Mouse (Mus musculus): ENCODE data around the gene Lhx1.

The Lhx1 gene

DNA sequence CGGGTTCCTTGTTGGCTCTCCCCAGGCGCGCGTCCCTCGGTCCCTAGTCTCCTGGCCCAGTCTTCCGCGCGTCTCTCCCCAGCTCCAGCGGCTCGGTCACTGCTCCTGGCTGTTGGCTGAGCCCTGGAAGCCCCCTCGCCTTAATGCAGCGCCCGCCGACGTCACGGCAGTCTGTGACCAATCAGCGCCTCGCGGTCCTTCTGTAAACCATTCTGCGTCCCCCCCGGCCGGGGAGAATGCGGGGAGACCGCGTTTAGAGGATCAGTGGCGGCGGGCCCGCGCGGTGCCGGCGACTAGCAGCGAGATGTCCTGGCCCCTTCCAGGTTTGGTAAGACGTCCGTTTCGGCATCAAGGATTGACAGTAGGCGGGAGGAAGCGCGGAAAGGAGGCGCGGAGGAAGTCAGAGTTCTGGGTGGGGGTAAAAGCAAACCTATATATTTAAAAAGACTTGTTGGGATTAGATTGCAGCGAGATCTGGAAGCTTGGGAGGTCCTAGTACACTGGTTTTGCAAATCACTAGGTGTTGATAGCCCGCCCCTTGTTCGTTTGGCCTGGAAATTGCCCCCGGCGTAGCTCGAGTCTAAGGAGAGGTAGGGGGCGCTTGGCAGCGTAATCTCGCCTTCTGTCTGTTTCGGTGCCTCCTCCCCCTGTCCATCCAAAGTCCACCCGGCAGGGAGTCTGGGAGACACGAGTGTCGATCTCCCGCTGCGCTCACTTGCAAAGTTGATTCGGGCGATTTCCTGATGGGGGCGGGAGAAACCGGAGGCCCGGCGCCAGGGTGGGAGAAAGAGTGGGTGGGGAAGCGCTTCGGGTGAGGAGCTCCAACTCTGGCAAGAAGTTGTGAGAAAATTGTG lies at the start of gene Lhx1:
Gene Lhx1 (minus strand): TSS at position 115 of the 854 bp plus-strand sequence.
- peak; percentile 45 for DNase-seq (ENCODE audit: low read depth)

- DNase-seq (ENCODE audit: low read depth): no peak
These were observed 49.5 kb upstream of the Lhx1 start for GRCm38 (mm10) chr11:84574834-84575233.

DNA sequence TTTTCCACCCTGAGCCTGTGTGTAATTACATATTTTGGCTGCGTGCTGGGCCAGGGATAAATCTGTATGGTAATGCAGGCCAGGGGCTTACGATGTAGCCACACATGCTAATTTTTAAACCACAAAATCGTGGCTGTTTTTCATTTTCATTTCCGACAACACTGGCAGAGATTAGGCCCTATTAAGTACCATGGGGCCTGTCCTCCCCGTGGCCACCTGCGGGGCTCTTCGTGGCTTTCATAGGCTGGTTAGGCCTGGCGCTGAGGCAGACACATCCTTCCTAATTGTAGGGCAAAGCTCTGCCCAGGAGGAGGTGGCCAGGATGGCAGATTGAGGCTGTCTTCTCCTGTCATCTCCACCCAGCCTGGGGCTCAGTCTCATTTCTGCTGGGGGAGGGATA lies 48.3 kb upstream of the Lhx1 start:
- DNase-seq (ENCODE audit: low read depth): no peak

GRCm38 (mm10) chr11:84570812-84571211 lies 45.5 kb upstream of the Lhx1 start:
- DNase-seq (ENCODE audit: low read depth): no peak

DNA sequence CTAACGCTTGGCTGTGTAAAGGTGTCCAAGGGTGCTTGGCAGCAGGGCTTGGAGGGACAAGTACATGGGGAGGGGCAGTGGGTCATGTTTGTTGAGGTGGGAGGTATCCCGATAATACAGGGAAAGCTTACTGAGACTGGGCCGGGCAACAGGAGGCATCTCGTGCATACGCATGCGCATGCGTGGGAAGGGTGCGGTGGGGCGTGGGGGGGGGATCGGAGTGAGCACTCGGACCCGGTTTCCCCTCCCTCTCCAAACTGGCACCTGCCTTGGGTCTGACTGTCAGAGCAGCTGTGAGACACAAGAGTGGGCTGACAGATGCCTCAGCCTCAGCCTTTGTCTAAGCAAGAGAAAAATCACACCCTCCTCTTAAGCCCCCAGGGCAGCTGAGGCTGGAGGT lies 45.1 kb upstream of the Lhx1 start:
- no peak for DNase-seq (ENCODE audit: low read depth)

DNA sequence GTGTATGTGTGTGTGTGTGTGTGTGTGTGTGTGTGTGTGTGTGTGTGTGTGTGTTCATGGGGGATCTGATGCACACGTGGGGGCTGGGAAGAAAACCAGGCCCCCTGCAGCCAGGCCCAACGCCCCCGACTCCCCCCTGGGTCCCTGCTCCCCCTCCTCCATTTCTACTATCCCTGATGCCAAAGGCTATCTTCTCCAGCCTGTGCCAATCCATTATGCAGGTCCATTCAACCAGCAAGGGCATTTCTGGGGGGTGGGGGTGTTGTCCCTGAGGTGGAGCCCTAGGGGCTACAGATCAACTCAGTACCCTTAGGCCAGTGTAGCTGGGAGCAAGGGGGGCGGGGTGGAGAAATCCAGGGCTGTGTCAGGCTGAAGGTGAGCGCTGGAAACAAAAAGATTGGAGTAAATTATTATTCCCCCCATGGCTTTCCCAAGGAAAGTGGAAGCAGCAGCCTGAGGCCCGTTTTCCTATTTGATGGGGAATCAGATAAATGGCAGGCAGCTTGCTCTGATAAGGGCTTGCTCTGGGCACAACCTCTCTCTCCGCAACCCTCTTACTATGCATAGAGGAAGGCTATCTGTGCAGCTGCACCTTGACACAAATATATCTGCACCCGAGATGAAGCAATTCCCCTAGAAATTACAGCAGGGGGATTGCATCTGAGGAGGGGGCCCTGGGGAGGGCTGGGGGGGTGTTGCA lies 43.9 kb upstream of the Lhx1 start:
- DNase-seq (ENCODE audit: low read depth): no peak

- no peak for DNase-seq (ENCODE audit: low read depth)
These were observed 43.1 kb upstream of the Lhx1 start for GRCm38 (mm10) chr11:84568482-84568881.

- no peak for DNase-seq (ENCODE audit: low read depth)
These were observed 41.4 kb upstream of the Lhx1 start for GRCm38 (mm10) chr11:84566691-84567090.

DNA sequence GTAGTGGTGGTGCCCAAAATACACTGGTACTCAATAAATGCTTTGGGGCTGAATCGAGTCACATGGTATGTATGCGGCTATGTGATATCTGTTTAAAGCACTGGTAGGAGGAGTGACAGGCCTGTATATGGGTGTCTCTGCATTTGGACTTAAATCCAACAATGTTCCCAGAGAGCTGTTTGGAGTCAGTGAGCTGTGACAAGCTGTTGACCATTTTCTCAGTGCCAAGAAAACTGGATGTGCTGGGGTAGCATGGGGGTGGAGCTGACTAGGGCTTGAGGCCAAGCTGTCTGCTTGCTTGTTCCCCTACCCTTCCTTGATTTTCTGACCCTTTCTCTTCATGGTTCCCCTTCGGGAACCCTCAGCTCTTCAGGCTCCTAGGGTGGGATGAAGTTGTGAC lies 39.9 kb upstream of the Lhx1 start:
- DNase-seq (ENCODE audit: low read depth): no peak

GRCm38 (mm10) chr11:84563360-84563759 lies 38.0 kb upstream of the Lhx1 start:
- no peak for DNase-seq (ENCODE audit: low read depth)

GRCm38 (mm10) chr11:84562758-84563347 lies 37.5 kb upstream of the Lhx1 start:
- no peak for DNase-seq (ENCODE audit: low read depth)

DNA sequence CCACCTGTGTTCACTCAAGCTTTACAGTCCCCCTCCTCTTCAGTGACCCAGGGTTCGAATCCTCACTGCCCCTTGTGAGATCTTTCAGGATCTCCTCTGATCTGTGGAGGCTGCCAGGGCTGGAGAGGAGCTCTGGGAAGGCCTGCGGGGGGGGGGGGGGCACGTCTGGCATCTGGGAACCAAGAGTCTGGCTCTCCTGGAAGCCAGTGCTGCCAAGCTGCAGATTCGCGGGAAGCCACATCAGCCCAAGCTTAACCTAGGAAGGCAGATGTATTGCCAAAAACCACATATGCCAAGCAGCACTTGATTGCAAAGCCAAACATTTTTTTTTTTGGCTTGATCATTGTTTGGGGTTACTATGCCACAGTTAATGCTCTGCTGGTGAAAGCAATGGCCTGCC lies 36.2 kb upstream of the Lhx1 start:
- no peak for DNase-seq (ENCODE audit: low read depth)

DNA sequence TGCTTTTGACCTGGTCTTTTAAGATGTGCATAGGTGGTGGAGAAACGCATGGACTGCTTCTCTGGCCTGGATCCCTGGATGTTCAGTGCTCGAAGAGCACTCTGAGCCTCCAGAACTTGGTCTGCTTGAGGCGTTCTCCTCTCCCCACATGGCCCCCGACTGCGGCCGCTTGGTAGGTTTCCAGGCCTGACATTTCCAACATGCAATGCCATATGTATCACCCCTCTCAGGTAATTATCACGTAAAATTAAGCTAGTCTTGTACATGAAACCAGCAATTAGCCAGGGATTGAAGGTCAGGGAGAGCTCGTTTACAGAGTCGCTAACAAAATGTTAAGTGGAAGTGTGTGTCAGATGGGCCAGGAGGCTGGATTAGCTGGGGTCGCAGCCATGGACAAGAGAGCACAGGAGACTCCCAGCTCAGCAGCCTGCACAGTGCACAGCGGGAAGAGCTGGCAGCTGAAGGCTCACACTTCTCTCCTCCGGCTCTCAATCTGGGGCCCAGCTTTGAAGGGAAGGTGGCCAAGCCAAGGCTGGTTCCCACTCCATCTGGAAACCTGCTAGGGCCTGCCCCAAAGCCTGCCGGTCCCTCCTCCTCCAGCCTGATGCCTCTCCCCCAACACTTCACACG lies 28.6 kb upstream of the Lhx1 start:
- DNase-seq (ENCODE audit: low read depth): no peak

- DNase-seq (ENCODE audit: low read depth): no peak
These were observed 26.0 kb upstream of the Lhx1 start for GRCm38 (mm10) chr11:84551296-84551695.

DNA sequence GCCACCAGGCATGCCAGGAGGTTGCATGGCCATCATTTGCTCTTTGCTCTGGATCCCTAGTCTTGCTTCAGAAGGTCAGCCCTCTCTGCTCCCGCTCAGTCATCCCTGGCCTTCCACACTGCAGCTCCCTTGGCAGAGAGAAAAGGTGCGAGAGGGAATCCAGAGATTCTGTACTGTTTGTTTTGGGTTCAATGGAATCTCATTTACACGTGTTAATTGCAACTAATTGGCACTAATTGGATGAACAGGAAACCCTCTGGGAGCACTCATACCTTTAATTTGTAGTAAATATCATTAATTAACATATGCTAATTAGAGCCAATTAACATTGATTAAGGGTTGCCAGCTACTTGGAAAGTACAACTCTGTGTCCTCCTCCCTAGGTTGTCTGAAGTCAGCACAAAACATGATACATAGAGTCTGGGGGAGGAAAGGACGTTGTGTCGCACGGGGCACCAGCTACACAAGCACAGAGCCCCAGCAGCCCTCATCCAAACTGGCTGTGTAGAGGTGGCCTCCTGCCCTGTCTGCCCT lies 24.0 kb upstream of the Lhx1 start:
- no peak for DNase-seq (ENCODE audit: low read depth)

- no peak for DNase-seq (ENCODE audit: low read depth)
These were observed 23.0 kb upstream of the Lhx1 start for GRCm38 (mm10) chr11:84548293-84548692.

GRCm38 (mm10) chr11:84539981-84540380 lies 14.6 kb upstream of the Lhx1 start:
- DNase-seq (ENCODE audit: low read depth): no peak

DNA sequence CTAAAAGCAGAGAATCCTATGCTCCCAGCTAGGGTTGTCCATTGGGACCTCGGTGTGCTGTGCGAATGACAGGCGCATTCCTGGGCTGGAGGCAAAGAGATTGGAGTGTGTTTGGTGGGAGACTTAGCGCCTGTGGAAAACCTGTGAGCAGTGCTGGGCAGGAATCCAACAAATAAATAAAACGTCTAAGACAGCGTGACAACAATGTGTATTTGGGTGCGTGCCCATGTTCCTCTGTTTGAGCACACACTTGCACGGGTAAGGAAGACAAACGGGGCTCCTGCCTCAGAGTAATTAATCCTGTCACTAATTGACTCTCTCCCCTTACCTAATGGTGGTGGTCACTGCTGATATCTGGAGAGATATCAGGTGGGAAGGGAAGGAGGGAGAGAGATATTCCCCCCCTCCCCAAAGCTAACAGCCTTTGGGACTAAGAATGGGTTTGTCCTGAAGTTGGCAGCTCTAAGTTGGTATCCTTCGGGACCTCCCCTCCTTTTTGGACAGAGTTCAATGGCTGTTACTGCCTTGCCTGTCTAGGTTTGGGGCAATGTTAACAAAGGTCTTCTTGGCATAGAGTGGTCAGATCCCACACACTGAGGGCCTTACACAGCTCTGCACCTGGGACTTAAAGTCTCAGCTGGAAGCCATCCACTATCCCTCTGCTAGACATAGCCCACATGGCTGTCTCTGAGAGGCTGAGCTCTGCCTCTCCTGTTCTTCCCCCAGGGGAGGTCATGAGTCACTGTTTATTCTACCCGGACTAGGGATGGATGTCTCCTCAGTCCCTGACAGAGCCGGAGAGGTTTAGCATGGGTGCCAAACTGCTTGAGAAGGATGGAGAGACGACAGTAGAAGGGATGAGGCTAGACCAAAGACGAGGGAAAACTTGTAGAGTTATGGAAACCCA lies 4.7 kb upstream of the Lhx1 start:
- no peak for DNase-seq (ENCODE audit: low read depth)

GRCm38 (mm10) chr11:84529143-84529755 lies 3.9 kb upstream of the Lhx1 start:
- no peak for DNase-seq (ENCODE audit: low read depth)

DNA sequence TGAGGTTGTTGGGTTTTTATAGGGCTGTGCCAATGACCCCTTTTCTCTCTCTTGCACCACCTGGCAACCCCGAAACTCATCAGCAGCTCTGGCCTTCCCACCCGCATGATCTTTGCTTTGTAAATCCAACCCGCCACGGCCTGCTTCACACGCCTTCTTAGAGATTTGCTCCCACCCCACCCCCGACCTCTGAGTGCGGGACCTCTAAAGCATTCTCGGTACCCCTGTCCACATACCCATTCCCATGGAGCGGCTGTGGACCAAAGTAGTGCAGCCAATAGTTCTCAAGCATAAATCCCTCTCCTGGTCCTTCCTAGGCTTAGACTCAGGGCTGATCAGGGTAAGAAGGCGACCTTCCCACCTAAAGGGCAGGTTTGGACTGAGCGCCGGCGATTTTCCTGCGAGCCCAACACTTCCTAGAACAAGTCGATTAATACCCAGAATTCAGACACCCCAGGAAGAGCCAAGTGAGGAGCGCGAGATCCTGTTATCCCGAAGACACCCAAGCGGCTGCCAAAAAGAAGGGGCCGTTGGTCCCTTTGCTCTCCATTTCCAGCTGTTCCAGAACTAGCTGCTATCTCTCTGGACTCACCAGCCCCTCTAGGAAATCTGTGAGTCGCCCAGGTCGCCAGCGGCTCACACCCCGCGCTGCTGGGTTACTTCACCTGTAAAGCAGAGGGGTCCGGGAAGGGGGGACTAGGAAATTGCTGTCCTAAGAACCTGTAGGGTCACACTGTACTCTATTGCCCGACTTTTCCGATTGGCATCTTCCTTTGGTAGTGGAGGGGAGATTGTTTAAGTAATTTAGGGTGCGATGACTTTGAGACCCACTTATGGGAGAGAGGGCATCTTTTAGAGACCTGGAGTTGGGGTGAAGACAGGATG lies 1.9 kb upstream of the Lhx1 start:
- peak; percentile 16 for DNase-seq (ENCODE audit: low read depth)
